Mouse (Mus musculus) liver, postnatal 0 days (tissue): Measurements from ENCODE around the gene Olfr38. TPM values are rescaled to one million over a fixed set of nuclear protein-coding genes. Genes with fewer than 3 reads are reported as not detected.

Source experiments
- ATAC-seq: fragments of 200-750 bp; cut with Nextera tagmentation; 2 replicates; pipeline ENCODE4 v1.8.0; 2017; ENCODE audit warnings: mild to moderate bottlenecking, moderate library complexity
- DNase-seq: peaks from one replicate; pipeline ENCODE4 v3.0.0-alpha.2; 2016
- H3K27ac ChIP-seq: fragments of 300-500 bp; sonication (generic); 2 replicates; pipeline ENCODE4 v1.5.1; 2014; ENCODE audit warnings: antibody characterized with exemption, moderate library complexity, mild to moderate bottlenecking, low read depth
- H3K27me3 ChIP-seq: fragments of 300-500 bp; sonication (generic); 2 replicates; pipeline ENCODE4 v1.6.1; 2014; ENCODE audit warnings: low read length, control low read depth, mixed read lengths; ENCODE audit not compliant: insufficient read depth
- H3K36me3 ChIP-seq: fragments of 300-500 bp; sonication (generic); replicated peaks from 2 replicates; pipeline ENCODE4 v1.6.1; 2014; ENCODE audit warnings: mild to moderate bottlenecking, control low read depth, low read length, moderate library complexity, mixed read lengths; ENCODE audit not compliant: insufficient read depth
- H3K4me1 ChIP-seq: fragments of 300-500 bp; sonication (generic); 2 replicates; pipeline ENCODE4 v1.6.1; 2014; ENCODE audit warnings: antibody characterized with exemption, mild to moderate bottlenecking, control low read depth; ENCODE audit not compliant: insufficient read depth
- H3K4me2 ChIP-seq: fragments of 300-500 bp; sonication (generic); 2 replicates; pipeline ENCODE4 v1.6.1; 2014; ENCODE audit warnings: low read depth, mild to moderate bottlenecking, low read length, moderate library complexity, mixed read lengths
- H3K4me3 ChIP-seq: fragments of 300-500 bp; sonication (generic); 2 replicates; pipeline ENCODE4 v1.5.1; 2014; ENCODE audit warnings: low read depth, low read length
- H3K9ac ChIP-seq: fragments of 300-500 bp; sonication (generic); replicated peaks from 2 replicates; pipeline ENCODE4 v1.6.1; 2014; ENCODE audit warnings: mild to moderate bottlenecking, moderate library complexity
- H3K9me3 ChIP-seq: fragments of 300-500 bp; sonication (generic); 2 replicates; pipeline ENCODE4 v1.6.1; 2016; ENCODE audit warnings: mild to moderate bottlenecking, control low read depth, low read length, mixed read lengths
- CTCF ChIP-seq: sonication (generic); IDR thresholded peaks from 2 replicates; pipeline ENCODE4 v1.5.1; 2016; ENCODE audit warnings: antibody characterized with exemption, low read depth
- EP300 ChIP-seq: IDR thresholded peaks from 2 replicates; pipeline ENCODE4 v1.6.1; 2016; ENCODE audit warnings: antibody characterized with exemption, low read depth, mild to moderate bottlenecking
- WGBS: fragments of 180-500 bp; shearing (Covaris S2); extraction: QIAGEN DNeasy Blood & Tissue Kit; methylation state at CpG from one replicate; pipeline ENCODE4 v1.1.7; 2014; ENCODE audit not compliant: insufficient replicate concordance; 5-methylcytosine and 5-hydroxymethylcytosine counted together
- polyA plus RNA-seq: library from polyadenylated mRNA; unstranded; fragments of >200 nt; fragmentation: Nextera tagmentation; extraction: Ambion mirVana; gene quantifications from 2 replicates; pipeline ENCODE4 v1.2.1, GENCODE M21; 2015

Olfr38 gene
- polyA plus RNA-seq = not detected in 2 replicates

DNA sequence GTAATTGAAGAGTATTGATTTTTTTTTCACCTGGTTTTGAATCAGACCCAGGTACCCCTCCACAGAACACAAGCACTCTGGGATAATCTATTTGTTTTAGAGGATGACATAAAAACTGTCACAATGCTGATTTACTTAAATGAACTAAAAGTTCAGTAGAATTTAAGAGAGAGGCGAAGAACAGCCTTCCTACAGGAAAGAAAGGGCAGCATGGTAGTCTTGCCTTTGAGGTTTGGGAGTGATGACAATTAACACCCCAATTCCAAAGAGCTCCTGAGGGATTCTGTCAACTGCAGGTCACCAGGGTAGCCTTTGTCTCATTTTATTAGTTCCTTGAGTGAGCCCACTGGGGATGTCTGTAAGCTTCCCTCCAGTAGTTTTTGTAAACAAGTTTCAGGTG, at the start of gene Olfr38:
Gene Olfr38 (plus strand): TSS at position 301 of the 400 bp plus-strand sequence.
- H3K27ac ChIP-seq = no peak within 1 kb of the TSS
- no peak for DNase-seq
- no peak within 1 kb of the TSS for H3K4me3 ChIP-seq
- WGBS = 62% methylated on average over 1 of the region's 1 CpGs
- TF ChIP-seq CTCF (no peak), EP300 (no peak)
- no peak for ATAC-seq
- H3K27me3 ChIP-seq = no peaks in the 10 kb centered on the region
- no peaks in the 10 kb centered on the region for H3K4me1 ChIP-seq
- H3K36me3 ChIP-seq = no peaks in the 10 kb centered on the region
- no peaks in the 10 kb centered on the region for H3K9me3 ChIP-seq
- no peak within 1 kb of the TSS for H3K4me2 ChIP-seq
- no peak within 1 kb of the TSS for H3K9ac ChIP-seq

GRCm38 (mm10) chr6:42709291-42710211, 46.7 kb upstream of the Olfr38 start, which contains the start of gene Tcaf1:
Tcaf1 (minus strand) TSS chr6:42710088.
- H3K9ac ChIP-seq = no peak within 1 kb of the TSS; the same call in 1 of the 2 replicates
- no peaks in the 10 kb centered on the region for H3K27me3 ChIP-seq
- peak within 1 kb of the TSS; percentile 49 for H3K4me2 ChIP-seq
- no peak within 1 kb of the TSS for H3K27ac ChIP-seq
- H3K4me1 ChIP-seq = no peaks in the 10 kb centered on the region
- peak within 1 kb of the TSS; percentile 22 for H3K4me3 ChIP-seq
- no peak for TF ChIP-seq CTCF
- no peak for TF ChIP-seq EP300
- 18% methylated on average over 28 of the region's 28 CpGs for WGBS
- ATAC-seq = peak; percentile 56
- H3K9me3 ChIP-seq = no peaks in the 10 kb centered on the region
- peak; percentile 33 for DNase-seq
- no peaks in the 10 kb centered on the region for H3K36me3 ChIP-seq

DNA sequence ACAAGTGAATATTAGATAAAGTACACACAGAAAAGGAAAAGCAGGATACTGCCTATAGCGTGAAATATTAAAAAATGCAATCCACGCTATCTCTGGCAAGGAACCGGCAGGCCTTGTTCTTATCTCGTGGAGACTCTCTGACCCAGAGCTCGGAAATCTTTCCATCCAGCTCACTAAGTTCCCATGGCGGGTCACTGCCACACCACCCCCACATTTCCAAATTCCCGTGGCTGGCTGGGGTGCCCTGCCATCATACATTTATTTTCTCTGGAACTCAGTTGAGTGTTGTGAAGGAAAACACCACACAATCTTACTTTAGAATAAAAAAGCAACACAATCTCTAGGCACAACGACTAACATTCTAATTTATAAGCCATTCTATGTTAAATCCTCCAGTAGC, 41.5 kb upstream of the Olfr38 start:
- H3K9ac ChIP-seq = no peak overlapping the region
- H3K27ac ChIP-seq = no peak overlapping the region
- H3K36me3 ChIP-seq = no peaks in the 10 kb centered on the region
- H3K9me3 ChIP-seq = no peaks in the 10 kb centered on the region
- H3K27me3 ChIP-seq = no peaks in the 10 kb centered on the region
- no peaks in the 10 kb centered on the region for H3K4me1 ChIP-seq
- no peak for DNase-seq
- 58% methylated on average over 8 of the region's 8 CpGs for WGBS
- TF ChIP-seq EP300 = no peak
- no peak for TF ChIP-seq CTCF
- H3K4me2 ChIP-seq = no peak overlapping the region
- ATAC-seq = no peak
- H3K4me3 ChIP-seq = no peak overlapping the region

GRCm38 (mm10) chr6:42717973-42718372, 38.2 kb upstream of the Olfr38 start:
- H3K27me3 ChIP-seq = no peaks in the 10 kb centered on the region
- no peak for ATAC-seq
- no peaks in the 10 kb centered on the region for H3K36me3 ChIP-seq
- H3K4me3 ChIP-seq = no peak overlapping the region
- no peaks in the 10 kb centered on the region for H3K9me3 ChIP-seq
- DNase-seq = no peak
- TF ChIP-seq CTCF (no peak), EP300 (no peak)
- H3K4me2 ChIP-seq = no peak overlapping the region
- H3K27ac ChIP-seq = no peak overlapping the region
- no peak overlapping the region for H3K9ac ChIP-seq
- no peaks in the 10 kb centered on the region for H3K4me1 ChIP-seq

DNA sequence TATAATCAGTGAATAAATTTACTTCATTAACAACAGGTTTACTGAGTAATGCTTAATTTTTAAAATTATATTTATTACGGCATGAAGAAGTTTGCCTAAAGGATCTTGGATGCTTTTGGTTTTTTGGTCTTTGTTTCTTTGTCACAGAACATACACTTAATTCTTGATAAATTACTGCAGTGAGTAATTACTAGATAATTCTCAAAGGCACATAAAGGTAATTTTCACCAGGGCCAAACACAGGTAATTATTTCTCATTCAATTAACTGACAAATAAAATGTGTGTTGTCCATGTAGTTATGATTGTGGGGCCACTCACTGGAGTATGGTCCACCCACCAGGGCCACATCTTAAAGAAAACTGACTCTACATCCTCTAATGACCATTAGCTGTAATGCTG, 17.1 kb upstream of the Olfr38 start, which contains the start of gene Olfr453:
Gene Olfr453 (plus strand): TSS at position 301 of the 400 bp plus-strand sequence.
- TF ChIP-seq CTCF (no peak), EP300 (no peak)
- ATAC-seq (no peak), DNase-seq (no peak)
- no peaks in the 10 kb centered on the region for H3K9me3 ChIP-seq
- no peaks in the 10 kb centered on the region for H3K4me1 ChIP-seq
- no peak within 1 kb of the TSS for H3K4me3 ChIP-seq
- H3K27me3 ChIP-seq = no peaks in the 10 kb centered on the region
- no peak within 1 kb of the TSS for H3K4me2 ChIP-seq
- no peak within 1 kb of the TSS for H3K9ac ChIP-seq
- 83% methylated on average over 1 of the region's 1 CpGs for WGBS
- no peaks in the 10 kb centered on the region for H3K36me3 ChIP-seq
- no peak within 1 kb of the TSS for H3K27ac ChIP-seq

GRCm38 (mm10) chr6:42742303-42742702, 13.9 kb upstream of the Olfr38 start:
- Histone ChIP-seq H3K4me2 (no peak overlapping the region), H3K36me3 (no peaks in the 10 kb centered on the region), H3K27me3 (no peaks in the 10 kb centered on the region), H3K4me1 (no peaks in the 10 kb centered on the region), H3K9ac (no peak overlapping the region), H3K9me3 (no peaks in the 10 kb centered on the region), H3K27ac (no peak overlapping the region), H3K4me3 (no peak overlapping the region)
- WGBS = 70% methylated on average over 5 of the region's 5 CpGs
- no peak for ATAC-seq
- TF ChIP-seq CTCF = no peak
- no peak for TF ChIP-seq EP300
- DNase-seq = no peak
